14 mouse cellular contexts compared by ENCODE assay signal in genomic region chr7:25439978-25440815, GRCm38 (mm10). TPM values are rescaled to one million over a fixed set of nuclear protein-coding genes. Genes with fewer than 3 reads are reported as not detected.
DNase-seq lines count a peak whose midpoint lies in the region; ATAC-seq and TF ChIP-seq lines count a peak whose summit lies in the region.
"Had no signal": no experiment of that assay in that cellular context is flagged by ENCODE, and none has a peak within 500 bp of the region (broad histone marks: within the 10 kb centered on the region; RNA-seq: fewer than 3 reads in every experiment).

No protein-coding gene starts in this region.

- no peak overlapping the region for H3K9ac ChIP-seq in lung, embryonic 14.5 days
- H3K9ac ChIP-seq in stomach, embryonic 16.5 days (ENCODE audit: low read length) = no peak overlapping the region
- H3K9ac ChIP-seq in forebrain, embryonic 14.5 days (ENCODE audit: low read length) = no peak overlapping the region
- H3K9ac ChIP-seq: limb, embryonic 15.5 days; neural tube, embryonic 15.5 days had no signal

- no peaks in the 10 kb centered on the region for H3K4me1 ChIP-seq in lung, embryonic 14.5 days (ENCODE audit: insufficient read depth)
- H3K4me1 ChIP-seq in stomach, embryonic 16.5 days (ENCODE audit: control insufficient read depth, insufficient read depth, low read length) = no peaks in the 10 kb centered on the region
- no peaks in the 10 kb centered on the region for H3K4me1 ChIP-seq in forebrain, embryonic 14.5 days (ENCODE audit: control insufficient read depth, insufficient read depth, low read length)
- H3K4me1 ChIP-seq: limb, embryonic 15.5 days; neural tube, embryonic 15.5 days had no signal

- no peak overlapping the region for H3K4me3 ChIP-seq in lung, embryonic 14.5 days (ENCODE audit: low read depth, low read length)
- no peak overlapping the region for H3K4me3 ChIP-seq in stomach, embryonic 16.5 days (replicated peaks; ENCODE audit: low read length)
- H3K4me3 ChIP-seq in forebrain, embryonic 14.5 days (ENCODE audit: low read depth, low read length) = no peak overlapping the region
- H3K4me3 ChIP-seq: limb, embryonic 15.5 days; neural tube, embryonic 15.5 days had no signal

- ATAC-seq in lung, embryonic 14.5 days (ENCODE audit: insufficient read depth) = no peak
- ATAC-seq in stomach, embryonic 16.5 days (ENCODE audit: insufficient read depth, low FRiP score) = peak; percentile 45; the same call in 1 of the 2 replicates
- ATAC-seq in forebrain, embryonic 14.5 days = no peak
- ATAC-seq in frontal cortex, adult (ENCODE audit: low TSS enrichment) = no peak
- ATAC-seq: CD4-positive, CD25-positive, alpha-beta regulatory T cell, adult 4 months; midbrain, embryonic 16.5 days had no signal

- no peak overlapping the region for H3K4me2 ChIP-seq in lung, embryonic 14.5 days
- no peak overlapping the region for H3K4me2 ChIP-seq in stomach, embryonic 16.5 days (ENCODE audit: low read depth, low read length)
- H3K4me2 ChIP-seq in forebrain, embryonic 14.5 days (ENCODE audit: low read length) = no peak overlapping the region
- H3K4me2 ChIP-seq: limb, embryonic 15.5 days; neural tube, embryonic 15.5 days had no signal

- no peak for TF ChIP-seq CTCF in lung, embryonic 14.5 days (IDR thresholded peaks at IDR 0.05; ENCODE audit: low read depth)

- 64% methylated on average over 9 of the region's 9 CpGs for WGBS in lung, embryonic 14.5 days
- 75% methylated on average over 9 of the region's 9 CpGs for WGBS in stomach, embryonic 16.5 days
- 95% methylated on average over 9 of the region's 9 CpGs for WGBS in forebrain, embryonic 14.5 days

- no peaks in the 10 kb centered on the region for H3K9me3 ChIP-seq in lung, embryonic 14.5 days (ENCODE audit: low read depth, low read length)
- no peaks in the 10 kb centered on the region for H3K9me3 ChIP-seq in stomach, embryonic 16.5 days (replicated peaks; ENCODE audit: control insufficient read depth, low read length)
- H3K9me3 ChIP-seq in forebrain, embryonic 14.5 days (replicated peaks; ENCODE audit: control insufficient read depth, low read length) = no peaks in the 10 kb centered on the region
- H3K9me3 ChIP-seq: limb, embryonic 15.5 days; neural tube, embryonic 15.5 days had no signal

- no peaks in the 10 kb centered on the region for H3K27me3 ChIP-seq in lung, embryonic 14.5 days (ENCODE audit: insufficient read depth, low read length)
- H3K27me3 ChIP-seq in stomach, embryonic 16.5 days (ENCODE audit: control insufficient read depth, insufficient read depth, low read length) = no peaks in the 10 kb centered on the region
- no peaks in the 10 kb centered on the region for H3K27me3 ChIP-seq in forebrain, embryonic 14.5 days (replicated peaks; ENCODE audit: control insufficient read depth, insufficient read depth, low read length)
- H3K27me3 ChIP-seq: limb, embryonic 15.5 days; neural tube, embryonic 15.5 days had no signal

- H3K36me3 ChIP-seq in lung, embryonic 14.5 days (ENCODE audit: insufficient read depth) = no peaks in the 10 kb centered on the region
- no peaks in the 10 kb centered on the region for H3K36me3 ChIP-seq in stomach, embryonic 16.5 days (ENCODE audit: control insufficient read depth, insufficient read depth, low read length)
- H3K36me3 ChIP-seq in forebrain, embryonic 14.5 days (ENCODE audit: control insufficient read depth, insufficient read depth, low read length) = no peaks in the 10 kb centered on the region
- H3K36me3 ChIP-seq: limb, embryonic 15.5 days; neural tube, embryonic 15.5 days had no signal

- peak; percentile 46 for DNase-seq in urinary bladder, postnatal 14 days (ENCODE audit: low spot score)
- DNase-seq in urinary bladder, postnatal 25 days (ENCODE audit: low spot score) = no peak
- peak; percentile 53 to 69 for DNase-seq in kidney, postnatal 25 days
- DNase-seq in lung, embryonic 14.5 days = peak; percentile 20
- DNase-seq in forebrain, embryonic 14.5 days (ENCODE audit: low spot score) = no peak
- DNase-seq in thymus, postnatal 14 days = no peak
- DNase-seq: layer of hippocampus, postnatal 36 days; right cerebral cortex, postnatal 25 days had no signal

- H3K27ac ChIP-seq in lung, embryonic 14.5 days (ENCODE audit: low read depth) = peak overlapping the region; percentile 55; the same call in 1 of the 2 replicates
- peak overlapping the region; percentile 53 for H3K27ac ChIP-seq in stomach, embryonic 16.5 days (ENCODE audit: low read length)
- H3K27ac ChIP-seq in forebrain, embryonic 14.5 days (ENCODE audit: low read depth, low read length) = no peak overlapping the region
- H3K27ac ChIP-seq: limb, embryonic 15.5 days; neural tube, embryonic 15.5 days had no signal

RNA-seq across cellular contexts. Expression of gene Cxcl17, which starts 27.5 kb away (rescaled TPM):
- polyA plus RNA-seq in lung, embryonic 14.5 days (2014; fragmentation: Nextera tagmentation; extraction: Ambion mirVana) = not detected in 2 replicates
- polyA plus RNA-seq in stomach, embryonic 16.5 days (2015; fragmentation: Nextera tagmentation; extraction: Ambion mirVana) = 0.61 and 0.64 TPM in 2 replicates
- not detected in 2 replicates for polyA plus RNA-seq in forebrain, embryonic 14.5 days (2014; fragmentation: Nextera tagmentation; extraction: Ambion mirVana)
- polyA plus RNA-seq: CD4-positive, CD25-positive, alpha-beta regulatory T cell, adult 4 months had no signal

RNA-seq across cellular contexts. Expression of gene Ceacam1, which starts 37.2 kb away (rescaled TPM):
- 2.3 and 2.7 TPM in 2 replicates for polyA plus RNA-seq in lung, embryonic 14.5 days (2014; fragmentation: Nextera tagmentation; extraction: Ambion mirVana)
- polyA plus RNA-seq in stomach, embryonic 16.5 days (2015; fragmentation: Nextera tagmentation; extraction: Ambion mirVana) = 98.3 and 139 TPM in 2 replicates
- 0.95 and 0.99 TPM in 2 replicates for polyA plus RNA-seq in forebrain, embryonic 14.5 days (2014; fragmentation: Nextera tagmentation; extraction: Ambion mirVana)

RNA-seq across cellular contexts. Expression of gene Lipe, which starts 41.7 kb away (rescaled TPM):
- polyA plus RNA-seq in lung, embryonic 14.5 days (2014; fragmentation: Nextera tagmentation; extraction: Ambion mirVana) = 3.8 and 4.0 TPM in 2 replicates
- polyA plus RNA-seq in stomach, embryonic 16.5 days (2015; fragmentation: Nextera tagmentation; extraction: Ambion mirVana) = 10.6 and 10.9 TPM in 2 replicates
- 5.3 and 8.3 TPM in 2 replicates for polyA plus RNA-seq in forebrain, embryonic 14.5 days (2014; fragmentation: Nextera tagmentation; extraction: Ambion mirVana)

Comparison
In these comparisons a context has a peak if more than half of its experiments do, and no peak if none do; other contexts are left out.
1. DNase-seq: peak in urinary bladder, postnatal 14 days (single experiment), kidney, postnatal 25 days (2 of 2) and lung, embryonic 14.5 days (single experiment); none in urinary bladder, postnatal 25 days (single experiment), forebrain, embryonic 14.5 days (single experiment) and thymus, postnatal 14 days (single experiment).
2. RNA of gene Ceacam1, which starts 37.2 kb away (polyA plus RNA-seq): 98.3 to 139 TPM in stomach, embryonic 16.5 days; 2.3 to 2.7 TPM in lung, embryonic 14.5 days and 0.95 to 0.99 TPM in forebrain, embryonic 14.5 days; every median in the first group is over 10 times any median in the second.